ENCODE assay signal across 8 mouse cellular contexts in the genomic region with DNA sequence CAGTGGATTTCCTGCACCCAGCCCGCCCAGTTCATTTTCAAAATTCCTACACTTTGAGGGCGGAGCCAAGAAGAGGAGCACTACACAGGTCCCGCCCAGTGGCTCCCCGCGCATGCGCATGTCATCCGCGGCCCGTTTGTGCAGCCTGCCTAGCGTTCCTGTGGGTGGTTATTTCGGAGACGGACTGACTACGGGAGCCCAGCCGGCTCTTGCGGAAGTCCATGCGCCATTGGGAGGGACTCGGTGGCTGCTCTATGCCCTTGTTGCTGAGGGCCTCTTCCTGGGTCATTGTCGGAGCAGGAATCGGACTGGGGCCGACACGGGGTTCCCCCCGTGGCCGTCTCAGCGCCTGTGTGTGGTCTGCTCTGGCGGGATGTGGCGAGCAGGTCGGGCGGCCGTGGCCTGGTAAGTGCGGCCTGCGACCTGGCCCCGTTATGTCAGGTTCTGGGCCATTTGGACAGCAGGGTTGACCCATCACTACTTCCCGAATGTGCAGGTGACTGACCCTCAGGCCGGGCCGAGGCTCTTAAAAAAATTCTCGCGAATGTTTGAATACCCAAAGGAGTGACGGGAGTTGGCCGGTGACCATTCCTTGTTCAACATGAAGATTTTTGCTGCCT. TPM values are rescaled to one million over a fixed set of nuclear protein-coding genes. Genes with fewer than 3 reads are reported as not detected.
DNase-seq lines count a peak whose midpoint lies in the region; ATAC-seq and TF ChIP-seq lines count a peak whose summit lies in the region.

A gene (plus strand): TSS at position 168 of the 620 bp plus-strand sequence.

- H3K36me3 ChIP-seq in embryonic facial prominence, embryonic 15.5 days, result no peaks in the 10 kb centered on the region
- H3K36me3 ChIP-seq in limb, embryonic 14.5 days (ENCODE audit: control insufficient read depth, insufficient read depth, low read length), result no peaks in the 10 kb centered on the region
- H3K36me3 ChIP-seq in midbrain, postnatal 0 days (ENCODE audit: insufficient read depth, low read length), result no peaks in the 10 kb centered on the region

- peak within 1 kb of the TSS; percentile 89 for H3K4me2 ChIP-seq in embryonic facial prominence, embryonic 15.5 days (replicated peaks)
- H3K4me2 ChIP-seq in limb, embryonic 14.5 days (replicated peaks; ENCODE audit: low read depth, low read length, severe bottlenecking), result peak within 1 kb of the TSS; percentile 83
- H3K4me2 ChIP-seq in midbrain, postnatal 0 days (ENCODE audit: low read depth, low read length, poor library complexity, severe bottlenecking), result peak within 1 kb of the TSS; percentile 58

- no peaks in the 10 kb centered on the region for H3K27me3 ChIP-seq in embryonic facial prominence, embryonic 15.5 days
- no peaks in the 10 kb centered on the region for H3K27me3 ChIP-seq in limb, embryonic 14.5 days (ENCODE audit: control insufficient read depth, insufficient read depth, low read length)
- H3K27me3 ChIP-seq in midbrain, postnatal 0 days (ENCODE audit: insufficient read depth, low read length), result no peaks in the 10 kb centered on the region

- no peak for TF ChIP-seq CTCF in bone marrow, adult 2 months (IDR thresholded peaks at IDR 0.05; ENCODE audit: control insufficient read depth, insufficient read depth, low read length)
- TF ChIP-seq CTCF in midbrain, postnatal 0 days (IDR thresholded peaks at IDR 0.05), result no peak

- ATAC-seq in embryonic facial prominence, embryonic 15.5 days (ENCODE audit: insufficient number of reproducible peaks, low FRiP score, low TSS enrichment, low read depth), result peak; percentile 99
- ATAC-seq in limb, embryonic 14.5 days (ENCODE audit: low FRiP score, low read depth), result peak; percentile 100
- peak; percentile 98 for ATAC-seq in midbrain, postnatal 0 days (ENCODE audit: low FRiP score)

- H3K4me3 ChIP-seq in bone marrow, adult 2 months (replicated peaks; ENCODE audit: control insufficient read depth, low read depth, low read length), result peak within 1 kb of the TSS; percentile 72
- H3K4me3 ChIP-seq in embryonic facial prominence, embryonic 15.5 days (replicated peaks), result peak within 1 kb of the TSS; percentile 96
- peak within 1 kb of the TSS; percentile 93 for H3K4me3 ChIP-seq in limb, embryonic 14.5 days (replicated peaks; ENCODE audit: low read length)
- peak within 1 kb of the TSS; percentile 95 for H3K4me3 ChIP-seq in midbrain, postnatal 0 days (ENCODE audit: low read depth, low read length)

- peak within 1 kb of the TSS; percentile 35; the same call in 1 of the 2 replicates for H3K27ac ChIP-seq in bone marrow, adult 2 months (ENCODE audit: control insufficient read depth, insufficient read depth, low read depth, low read length, poor library complexity)
- peak within 1 kb of the TSS; percentile 44; the same call in 1 of the 2 replicates for H3K27ac ChIP-seq in embryonic facial prominence, embryonic 15.5 days (replicated peaks)
- H3K27ac ChIP-seq in limb, embryonic 14.5 days (replicated peaks; ENCODE audit: low read depth, low read length), result peak within 1 kb of the TSS; percentile 20; the same call in 1 of the 2 replicates
- H3K27ac ChIP-seq in midbrain, postnatal 0 days (ENCODE audit: low read depth, low read length), result peak within 1 kb of the TSS; percentile 63; the same call in 1 of the 2 replicates

- peak; percentile 96 for DNase-seq in 416B (ENCODE audit: low read depth)
- DNase-seq in heart, adult 8-10 months (ENCODE audit: low spot score), result peak; percentile 97
- peak; percentile 99 for DNase-seq in kidney, adult 9 months
- DNase-seq in limb, embryonic 14.5 days (ENCODE audit: low spot score), result peak; percentile 98
- DNase-seq in midbrain, postnatal 0 days (ENCODE audit: low spot score), result peak; percentile 97
- DNase-seq in spleen, postnatal 14 days (ENCODE audit: low spot score in 2 of 2), result peak; percentile 97

- H3K9ac ChIP-seq in embryonic facial prominence, embryonic 15.5 days, result peak within 1 kb of the TSS; percentile 95
- H3K9ac ChIP-seq in limb, embryonic 14.5 days (ENCODE audit: low read depth, low read length, severe bottlenecking), result peak within 1 kb of the TSS; percentile 92
- H3K9ac ChIP-seq in midbrain, postnatal 0 days (replicated peaks; ENCODE audit: low read length, poor library complexity, severe bottlenecking), result peak within 1 kb of the TSS; percentile 87

- no peaks in the 10 kb centered on the region; the same call in 1 of the 2 replicates for H3K4me1 ChIP-seq in bone marrow, adult 2 months (ENCODE audit: control insufficient read depth, insufficient read depth, low read length)
- H3K4me1 ChIP-seq in embryonic facial prominence, embryonic 15.5 days, result peaks cover 10% of the 10 kb centered on the region
- no peaks in the 10 kb centered on the region for H3K4me1 ChIP-seq in limb, embryonic 14.5 days (ENCODE audit: control insufficient read depth, insufficient read depth, low read length)
- H3K4me1 ChIP-seq in midbrain, postnatal 0 days (ENCODE audit: insufficient read depth, low read length), result 0 out of 2 replicates have a peak, but pooled peaks cover 4% of the 10 kb centered on the region

- peak; percentile 84; the same call in 1 of the 2 replicates for TF ChIP-seq POLR2A in bone marrow, adult 2 months (IDR thresholded peaks at IDR 0.05; ENCODE audit: borderline replicate concordance, control insufficient read depth, low read depth, low read length)
- 0 out of 2 replicates have a peak, but pooled peaks have one; percentile 47 for TF ChIP-seq POLR2A in limb, embryonic 14.5 days (IDR thresholded peaks at IDR 0.05; ENCODE audit: borderline replicate concordance, extremely low read depth, insufficient read depth, insufficient read length)

- no peaks in the 10 kb centered on the region for H3K9me3 ChIP-seq in embryonic facial prominence, embryonic 15.5 days (replicated peaks)
- no peaks in the 10 kb centered on the region for H3K9me3 ChIP-seq in limb, embryonic 14.5 days (ENCODE audit: control insufficient read depth, low read length)
- no peaks in the 10 kb centered on the region for H3K9me3 ChIP-seq in midbrain, postnatal 0 days (ENCODE audit: low read length)

- under 1% methylated on average over 39 of the region's 39 CpGs for WGBS in bone marrow, adult 2 months
- under 1% methylated on average over 39 of the region's 39 CpGs for WGBS in embryonic facial prominence, embryonic 15.5 days
- under 1% methylated on average over 39 of the region's 39 CpGs for WGBS in limb, embryonic 14.5 days
- 0% methylated on average over 39 of the region's 39 CpGs for WGBS in midbrain, postnatal 0 days

RNA-seq across cellular contexts. Expression of the gene that starts here (rescaled TPM):
- polyA plus RNA-seq in bone marrow, adult 2 months (2011; ENCODE audit: insufficient read depth, insufficient read length, low replicate concordance, missing spikeins), result 10.8 and 13.1 TPM in 2 replicates
- 25.1 and 25.9 TPM in 2 replicates for polyA plus RNA-seq in embryonic facial prominence, embryonic 15.5 days (2015; fragmentation: Nextera tagmentation; extraction: Ambion mirVana)
- total RNA-seq in heart, adult 8-10 months (2022), result 100 to 1,000 TPM; 148 to 189 (median 170) TPM
- 23.2 and 24.6 TPM in 2 replicates for polyA plus RNA-seq in limb, embryonic 14.5 days (2012; rRNA removed)
- 32.6 and 33.0 TPM in 2 replicates for polyA plus RNA-seq in limb, embryonic 14.5 days (2014; fragmentation: Nextera tagmentation; extraction: Ambion mirVana)
- total RNA-seq in midbrain, postnatal 0 days (2014; rRNA removed), result 77.4 and 106 TPM in 2 replicates
- 42.5 and 43.9 TPM in 2 replicates for polyA plus RNA-seq in midbrain, postnatal 0 days (2015; fragmentation: Nextera tagmentation; extraction: Ambion mirVana)

Comparison
In these comparisons a context has a peak if more than half of its experiments do, and no peak if none do; other contexts are left out.
1. Peak in every context shown above with its lines: DNase-seq, ATAC-seq, H3K4me3 ChIP-seq and H3K27ac ChIP-seq.